Mouse (Mus musculus): Measurements from ENCODE around the gene Tef. TPM values are rescaled to one million over a fixed set of nuclear protein-coding genes. Genes with fewer than 3 reads are reported as not detected.

Gene Tef
- polyA plus RNA-seq, 1 experiment from 2014 or later: 9.2 TPM

DNA sequence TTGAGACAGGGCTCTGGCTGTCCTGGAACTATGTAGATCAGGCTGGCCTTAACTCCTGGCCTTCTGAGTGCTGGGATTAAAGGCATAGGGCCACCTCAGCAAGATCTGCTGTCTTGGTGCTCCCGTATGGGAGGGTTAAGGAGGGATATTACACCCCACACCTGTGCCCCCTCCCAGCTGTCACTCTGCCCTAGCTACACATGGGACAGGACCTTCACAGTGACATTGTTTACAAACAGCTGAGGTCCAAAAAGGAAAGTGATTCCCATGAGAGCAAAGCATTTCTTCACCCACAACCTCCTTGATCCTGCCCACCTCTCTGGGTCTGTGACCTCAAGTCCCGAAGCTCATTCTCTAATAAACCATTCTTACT, 27.0 kb downstream of the Tef start:
- no peaks in the 10 kb centered on the region for H3K36me3 ChIP-seq (ENCODE audit: control insufficient read depth, insufficient read depth)
- ATAC-seq (ENCODE audit: low read depth): no peak
- H3K4me2 ChIP-seq (ENCODE audit: low read depth, low read length): no peak overlapping the region
- no peak overlapping the region for H3K4me3 ChIP-seq (ENCODE audit: low read depth, low read length)
- 58% methylated on average over 2 of the region's 2 CpGs for WGBS (ENCODE audit: insufficient replicate concordance)
- H3K27ac ChIP-seq (ENCODE audit: low read length): no peak overlapping the region
- no peaks in the 10 kb centered on the region for H3K9me3 ChIP-seq (replicated peaks; ENCODE audit: control insufficient read depth, low read length)
- no peaks in the 10 kb centered on the region; the same call in none of the 2 replicates for H3K4me1 ChIP-seq (ENCODE audit: control insufficient read depth, low read depth, low read length)
- H3K27me3 ChIP-seq (ENCODE audit: control insufficient read depth, insufficient read depth, low read depth, low read length): no peaks in the 10 kb centered on the region
- no peak overlapping the region for H3K9ac ChIP-seq (ENCODE audit: low read depth, low read length)

DNA sequence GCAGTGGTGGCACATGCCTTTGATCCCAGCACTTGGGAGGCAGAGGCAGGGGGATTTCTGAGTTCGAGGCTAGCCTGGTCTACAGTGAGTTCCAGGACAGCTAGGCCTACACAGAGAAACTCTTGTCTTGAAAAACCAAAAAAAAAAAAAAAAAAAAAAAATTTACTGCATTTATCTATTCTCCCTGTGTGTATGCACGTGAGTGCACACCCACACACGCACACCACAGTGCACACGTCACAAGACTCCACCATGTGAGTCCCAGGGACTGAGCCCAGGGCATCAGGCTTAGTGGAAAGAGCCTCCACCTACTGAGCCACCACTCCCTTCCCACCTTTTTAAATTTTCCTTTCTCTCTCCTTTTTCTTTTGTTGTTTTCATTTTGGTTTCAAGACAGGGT, 28.3 kb downstream of the Tef start:
- H3K27me3 ChIP-seq (ENCODE audit: control insufficient read depth, insufficient read depth, low read depth, low read length): no peaks in the 10 kb centered on the region
- no peak overlapping the region for H3K4me3 ChIP-seq (ENCODE audit: low read depth, low read length)
- H3K4me2 ChIP-seq (ENCODE audit: low read depth, low read length): no peak overlapping the region
- no peaks in the 10 kb centered on the region for H3K9me3 ChIP-seq (replicated peaks; ENCODE audit: control insufficient read depth, low read length)
- no peak for ATAC-seq (ENCODE audit: low read depth)
- no peaks in the 10 kb centered on the region for H3K36me3 ChIP-seq (ENCODE audit: control insufficient read depth, insufficient read depth)
- H3K27ac ChIP-seq (ENCODE audit: low read length): no peak overlapping the region
- WGBS (ENCODE audit: insufficient replicate concordance): 68% methylated on average over 4 of the region's 4 CpGs
- H3K4me1 ChIP-seq (ENCODE audit: control insufficient read depth, low read depth, low read length): no peaks in the 10 kb centered on the region; the same call in none of the 2 replicates
- no peak overlapping the region for H3K9ac ChIP-seq (ENCODE audit: low read depth, low read length)

GRCm38 (mm10) chr15:81831136-81831825, 29.1 kb downstream of the Tef start:
- WGBS (ENCODE audit: insufficient replicate concordance): 15% methylated on average over 24 of the region's 24 CpGs
- H3K4me2 ChIP-seq (ENCODE audit: low read depth, low read length): 0 out of 2 replicates have a peak overlapping the region, but pooled peaks have one; percentile 26
- H3K36me3 ChIP-seq (ENCODE audit: control insufficient read depth, insufficient read depth): no peaks in the 10 kb centered on the region
- H3K9me3 ChIP-seq (replicated peaks; ENCODE audit: control insufficient read depth, low read length): no peaks in the 10 kb centered on the region
- H3K9ac ChIP-seq (ENCODE audit: low read depth, low read length): no peak overlapping the region
- H3K27ac ChIP-seq (ENCODE audit: low read length): peak overlapping the region; percentile 48; the same call in 1 of the 2 replicates
- H3K27me3 ChIP-seq (ENCODE audit: control insufficient read depth, insufficient read depth, low read depth, low read length): peaks cover 3% of the 10 kb centered on the region; the same call in 1 of the 2 replicates
- H3K4me3 ChIP-seq (ENCODE audit: low read depth, low read length): no peak overlapping the region
- ATAC-seq (ENCODE audit: low read depth): peak; percentile 90
- H3K4me1 ChIP-seq (ENCODE audit: control insufficient read depth, low read depth, low read length): peaks cover 7% of the 10 kb centered on the region

GRCm38 (mm10) chr15:81832219-81832618, 30.0 kb downstream of the Tef start:
- Histone ChIP-seq H3K27ac (ENCODE audit: low read length) (no peak overlapping the region), H3K4me2 (ENCODE audit: low read depth, low read length) (no peak overlapping the region), H3K9ac (ENCODE audit: low read depth, low read length) (no peak overlapping the region), H3K9me3 (replicated peaks; ENCODE audit: control insufficient read depth, low read length) (no peaks in the 10 kb centered on the region), H3K27me3 (ENCODE audit: control insufficient read depth, insufficient read depth, low read depth, low read length) (peaks cover 8% of the 10 kb centered on the region), H3K4me1 (ENCODE audit: control insufficient read depth, low read depth, low read length) (peaks cover 10% of the 10 kb centered on the region), H3K4me3 (ENCODE audit: low read depth, low read length) (no peak overlapping the region), H3K36me3 (ENCODE audit: control insufficient read depth, insufficient read depth) (no peaks in the 10 kb centered on the region)
- ATAC-seq (ENCODE audit: low read depth): no peak
- 49% methylated on average over 3 of the region's 3 CpGs for WGBS (ENCODE audit: insufficient replicate concordance)

DNA sequence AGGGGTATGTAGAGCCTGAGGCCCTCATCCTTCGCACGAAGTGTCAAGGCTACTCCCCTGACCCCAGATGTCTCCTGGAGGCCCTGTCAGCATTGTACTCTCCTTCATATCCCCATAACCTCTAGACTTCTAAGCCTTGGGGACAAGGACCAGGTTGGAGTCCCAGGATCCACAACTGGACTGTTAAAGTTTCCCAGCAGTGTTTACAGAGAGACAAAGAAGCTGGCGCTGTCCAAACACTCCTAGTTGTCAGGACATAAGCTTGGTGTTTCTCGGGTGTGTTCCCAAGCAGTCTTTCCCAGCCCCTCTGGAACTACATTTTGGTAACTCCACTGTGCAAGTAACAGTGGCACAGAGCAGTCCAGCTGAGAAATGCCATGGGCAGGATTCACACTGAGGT, 31.3 kb downstream of the Tef start:
- no peak for ATAC-seq (ENCODE audit: low read depth)
- no peak overlapping the region for H3K9ac ChIP-seq (ENCODE audit: low read depth, low read length)
- H3K4me3 ChIP-seq (ENCODE audit: low read depth, low read length): no peak overlapping the region
- H3K27me3 ChIP-seq (ENCODE audit: control insufficient read depth, insufficient read depth, low read depth, low read length): peaks cover 9% of the 10 kb centered on the region
- H3K4me2 ChIP-seq (ENCODE audit: low read depth, low read length): no peak overlapping the region
- peaks cover 10% of the 10 kb centered on the region for H3K4me1 ChIP-seq (ENCODE audit: control insufficient read depth, low read depth, low read length)
- no peaks in the 10 kb centered on the region for H3K9me3 ChIP-seq (replicated peaks; ENCODE audit: control insufficient read depth, low read length)
- 62% methylated on average over 4 of the region's 4 CpGs for WGBS (ENCODE audit: insufficient replicate concordance)
- no peak overlapping the region for H3K27ac ChIP-seq (ENCODE audit: low read length)
- H3K36me3 ChIP-seq (ENCODE audit: control insufficient read depth, insufficient read depth): no peaks in the 10 kb centered on the region

DNA sequence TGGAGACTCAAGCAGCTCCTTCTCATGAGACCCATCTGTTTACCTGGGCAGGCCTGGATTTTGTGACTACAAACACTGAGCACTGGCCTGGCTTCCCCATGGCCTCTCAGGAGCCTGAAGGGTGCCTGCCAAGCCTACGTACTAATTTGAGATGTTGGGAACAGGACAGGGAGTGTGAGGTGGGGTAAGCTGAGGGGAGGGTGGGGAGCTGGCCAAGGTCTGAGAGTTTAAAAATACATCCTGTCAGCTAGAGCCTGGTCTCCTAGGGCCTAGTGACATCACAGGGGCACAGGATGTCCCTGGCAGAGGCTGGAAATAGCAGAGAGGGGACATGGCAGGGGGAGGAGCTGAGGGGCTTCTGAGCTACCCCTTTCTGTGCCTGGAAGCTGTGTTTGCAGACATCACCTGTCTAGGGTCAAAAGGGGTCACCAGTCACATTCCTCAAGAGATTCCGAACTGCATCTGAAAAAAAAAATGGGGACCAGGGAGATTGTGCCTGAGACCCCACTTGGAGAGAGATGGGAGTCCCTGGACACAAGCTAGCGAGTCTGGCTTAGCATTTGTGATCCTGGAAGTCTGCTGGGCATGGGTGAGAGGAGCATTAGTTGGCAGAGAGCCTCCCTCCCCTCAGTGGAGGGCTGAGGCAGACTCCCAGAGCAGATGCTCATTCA, 32.1 kb downstream of the Tef start:
- Histone ChIP-seq H3K4me2 (ENCODE audit: low read depth, low read length) (no peak overlapping the region), H3K36me3 (ENCODE audit: control insufficient read depth, insufficient read depth) (no peaks in the 10 kb centered on the region), H3K9me3 (replicated peaks; ENCODE audit: control insufficient read depth, low read length) (no peaks in the 10 kb centered on the region), H3K27me3 (ENCODE audit: control insufficient read depth, insufficient read depth, low read depth, low read length) (peaks cover 9% of the 10 kb centered on the region), H3K9ac (ENCODE audit: low read depth, low read length) (no peak overlapping the region), H3K27ac (ENCODE audit: low read length) (no peak overlapping the region), H3K4me1 (ENCODE audit: control insufficient read depth, low read depth, low read length) (peaks cover 10% of the 10 kb centered on the region), H3K4me3 (ENCODE audit: low read depth, low read length) (no peak overlapping the region)
- WGBS (ENCODE audit: insufficient replicate concordance): 61% methylated on average over 3 of the region's 3 CpGs
- no peak for ATAC-seq (ENCODE audit: low read depth)

GRCm38 (mm10) chr15:81835007-81835880, 33.0 kb downstream of the Tef start:
- ATAC-seq (ENCODE audit: low read depth): no peak
- no peak overlapping the region for H3K9ac ChIP-seq (ENCODE audit: low read depth, low read length)
- peaks cover 9% of the 10 kb centered on the region for H3K27me3 ChIP-seq (ENCODE audit: control insufficient read depth, insufficient read depth, low read depth, low read length)
- H3K36me3 ChIP-seq (ENCODE audit: control insufficient read depth, insufficient read depth): no peaks in the 10 kb centered on the region
- H3K4me1 ChIP-seq (ENCODE audit: control insufficient read depth, low read depth, low read length): peaks cover 12% of the 10 kb centered on the region
- H3K27ac ChIP-seq (ENCODE audit: low read length): no peak overlapping the region
- WGBS (ENCODE audit: insufficient replicate concordance): 60% methylated on average over 10 of the region's 10 CpGs
- H3K9me3 ChIP-seq (replicated peaks; ENCODE audit: control insufficient read depth, low read length): no peaks in the 10 kb centered on the region
- no peak overlapping the region for H3K4me3 ChIP-seq (ENCODE audit: low read depth, low read length)
- no peak overlapping the region for H3K4me2 ChIP-seq (ENCODE audit: low read depth, low read length)

DNA sequence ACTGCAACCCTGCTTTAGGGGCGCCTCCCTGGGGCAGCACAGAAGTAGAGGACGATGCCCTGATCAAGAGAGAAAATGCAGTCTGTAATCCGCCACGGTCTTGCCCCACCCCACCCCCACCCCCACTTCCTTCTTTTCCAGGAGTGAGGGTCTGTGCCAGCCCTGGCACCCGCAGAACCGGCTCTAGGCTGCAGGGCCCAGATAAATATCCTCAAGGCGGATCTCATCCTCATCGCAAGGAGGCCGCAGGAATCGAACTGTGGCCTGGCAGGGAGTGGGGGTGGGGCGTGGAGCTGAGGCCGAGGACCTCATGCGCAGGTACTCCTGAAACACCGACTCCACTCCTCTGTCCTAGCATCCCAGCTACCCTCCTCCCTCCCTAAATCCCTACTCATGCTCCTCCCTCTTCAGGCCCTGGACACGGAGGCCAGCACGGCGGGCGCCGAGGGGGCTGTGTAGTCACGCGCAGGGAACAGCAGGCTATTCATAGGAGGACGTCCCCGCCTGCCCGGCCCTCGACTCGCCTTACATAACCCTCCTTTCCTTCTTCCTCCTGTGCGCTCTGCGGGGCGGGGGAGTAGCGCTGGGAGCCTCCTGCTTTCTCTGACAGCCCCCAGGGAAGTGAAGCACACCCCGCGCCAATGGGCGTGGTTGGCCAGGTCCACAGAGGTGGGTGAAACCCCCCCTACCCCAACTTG, 34.1 kb downstream of the Tef start:
- peak overlapping the region; percentile 53 for H3K4me2 ChIP-seq (ENCODE audit: low read depth, low read length)
- no peaks in the 10 kb centered on the region for H3K9me3 ChIP-seq (replicated peaks; ENCODE audit: control insufficient read depth, low read length)
- peaks cover 9% of the 10 kb centered on the region for H3K27me3 ChIP-seq (ENCODE audit: control insufficient read depth, insufficient read depth, low read depth, low read length)
- H3K27ac ChIP-seq (ENCODE audit: low read length): no peak overlapping the region
- 2% methylated on average over 33 of the region's 33 CpGs for WGBS (ENCODE audit: insufficient replicate concordance)
- H3K4me3 ChIP-seq (ENCODE audit: low read depth, low read length): peak overlapping the region; percentile 48
- H3K4me1 ChIP-seq (ENCODE audit: control insufficient read depth, low read depth, low read length): peaks cover 12% of the 10 kb centered on the region
- peak overlapping the region; percentile 35; the same call in 1 of the 2 replicates for H3K9ac ChIP-seq (ENCODE audit: low read depth, low read length)
- ATAC-seq (ENCODE audit: low read depth): peak; percentile 28; the same call in 1 of the 2 replicates
- no peaks in the 10 kb centered on the region for H3K36me3 ChIP-seq (ENCODE audit: control insufficient read depth, insufficient read depth)

Data from liver, embryonic 16.5 days (tissue).